Mouse (Mus musculus) olfactory bulb, adult 2 months (tissue): ENCODE data around the gene Hist1h2ao. TPM values are rescaled to one million over a fixed set of nuclear protein-coding genes. Genes with fewer than 3 reads are reported as not detected.
"Not testable (repeated sequence)": the region's sequence is repeated elsewhere in the genome, so short reads cannot be mapped to it uniquely, and the experiment has no call there.

Experiments used
- H3K27ac ChIP-seq: fragments of 200-500 bp; 2 replicates; pipeline ENCODE4 v1.5.1; 2012; ENCODE audit warnings: low read depth, low read length; ENCODE audit not compliant: insufficient read depth
- H3K4me1 ChIP-seq: fragments of 200-500 bp; 2 replicates; pipeline ENCODE4 v1.6.1; 2012; ENCODE audit warnings: low read length; ENCODE audit not compliant: control insufficient read depth, insufficient read depth
- H3K4me3 ChIP-seq: fragments of 200-500 bp; 2 replicates; pipeline ENCODE4 v1.5.1; 2012; ENCODE audit warnings: mild to moderate bottlenecking, low read depth, low read length, moderate library complexity; ENCODE audit not compliant: insufficient read depth
- CTCF ChIP-seq: fragments of 200-500 bp; IDR thresholded peaks from 2 replicates; pipeline ENCODE4 v1.5.1; 2012; ENCODE audit warnings: low read depth, mild to moderate bottlenecking, low read length, moderate library complexity; ENCODE audit not compliant: insufficient read depth
- POLR2A ChIP-seq: fragments of 200-500 bp; IDR thresholded peaks from 2 replicates; pipeline ENCODE4 v1.6.1; 2012; ENCODE audit warnings: mild to moderate bottlenecking, low read depth, low read length, moderate library complexity; ENCODE audit not compliant: insufficient read depth
- WGBS: fragments of 180-500 bp; shearing (Covaris S2); methylation state at CpG from one replicate; pipeline ENCODE4 v1.1.7; 2018; 5-methylcytosine and 5-hydroxymethylcytosine counted together
- polyA plus RNA-seq: library from polyadenylated mRNA; stranded (reverse); fragments of >200 nt; gene quantifications from 2 replicates; pipeline ENCODE4 v1.2.4, GENCODE M21; 2012; ENCODE audit warnings: low replicate concordance; ENCODE audit not compliant: missing spikeins, insufficient read depth, insufficient read length

The Hist1h2ao gene
- polyA plus RNA-seq, 1 experiment = not detected

DNA sequence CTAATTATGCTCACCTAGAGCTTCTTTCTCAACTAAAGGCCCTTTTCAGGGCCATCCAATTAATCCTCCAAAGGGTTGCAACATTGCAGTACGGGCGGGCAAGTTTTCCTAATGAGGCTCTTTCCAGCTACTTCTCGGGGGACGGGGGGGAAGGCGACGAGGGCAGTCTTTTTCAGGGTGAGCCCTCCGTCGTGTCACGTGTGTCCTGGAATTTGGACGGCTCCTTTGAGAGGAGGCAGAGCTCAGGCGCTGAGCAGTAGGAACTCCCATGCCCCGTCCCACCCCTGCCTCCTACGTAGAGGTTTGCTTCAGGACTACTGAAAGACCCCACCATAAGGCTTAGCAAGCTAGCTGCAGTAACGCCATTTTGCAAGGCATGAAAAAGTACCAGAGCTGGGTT is 1.8 kb downstream of the Hist1h2ao start:
- peak overlapping the region; percentile 29 for H3K4me3 ChIP-seq
- not testable (repeated sequence) for H3K27ac ChIP-seq, H3K4me1 ChIP-seq
- WGBS = under 1% methylated on average over 12 of the region's 14 CpGs

DNA sequence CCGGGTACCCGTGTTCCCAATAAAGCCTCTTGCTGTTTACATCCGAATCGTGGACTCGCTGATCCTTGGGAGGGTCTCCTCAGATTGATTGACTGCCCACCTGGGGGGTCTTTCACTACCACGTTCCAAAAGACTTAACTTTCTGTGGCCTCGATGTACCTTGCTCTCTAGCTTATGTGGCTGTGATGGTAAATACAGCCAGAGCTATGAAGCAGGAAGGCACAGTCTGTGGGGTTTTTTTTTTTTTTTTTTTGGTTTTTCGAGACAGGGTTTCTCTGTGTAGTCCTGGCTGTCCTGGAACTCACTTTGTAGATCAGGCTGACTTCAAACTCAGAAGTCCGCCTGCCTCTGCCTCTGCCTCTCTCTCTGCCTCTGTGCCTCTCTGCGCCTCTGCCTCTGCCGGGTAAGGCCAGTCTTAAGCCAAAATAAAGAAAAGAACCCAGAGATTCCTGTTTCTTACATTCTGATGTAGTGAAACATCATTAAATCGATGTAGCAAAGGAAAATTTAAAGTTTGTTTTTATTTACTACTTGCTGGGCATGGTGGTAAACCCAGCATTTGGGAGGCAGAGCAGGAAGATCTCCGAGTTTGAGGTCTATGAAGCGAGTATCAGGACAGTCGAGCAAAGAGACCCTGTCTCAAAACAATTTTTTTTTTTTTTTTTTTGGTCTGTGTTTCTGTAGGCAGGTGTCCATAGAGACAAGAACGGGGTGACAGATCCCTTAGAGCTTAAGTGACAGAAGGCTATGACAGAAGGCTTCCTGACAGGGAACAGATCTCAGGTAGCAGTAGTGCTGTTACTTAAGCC is 10.0 kb downstream of the Hist1h2ao start:
- WGBS = 62% methylated on average over 7 of the region's 16 CpGs
- not testable (repeated sequence) for H3K27ac ChIP-seq, H3K4me3 ChIP-seq, H3K4me1 ChIP-seq

DNA sequence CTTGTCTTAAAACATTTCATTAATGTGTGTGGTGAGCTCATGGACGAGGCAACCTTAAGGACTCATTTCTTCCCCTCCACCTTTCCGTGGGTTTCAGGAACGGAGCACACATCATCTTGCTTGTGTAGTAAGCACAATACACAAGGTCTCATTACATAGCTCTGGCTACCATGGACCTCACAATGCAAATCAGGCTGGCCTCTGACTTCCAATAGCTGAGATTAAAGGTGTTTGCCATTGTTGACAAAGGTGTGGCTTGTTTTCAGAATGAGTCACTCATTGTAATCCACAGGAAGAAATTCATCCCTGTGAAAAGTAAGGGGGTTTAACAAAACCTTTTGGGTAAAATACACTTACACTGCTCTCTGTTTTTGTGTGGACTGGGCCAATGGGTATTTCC is 18.2 kb downstream of the Hist1h2ao start:
- TF ChIP-seq POLR2A = no peak
- TF ChIP-seq CTCF = no peak
- Histone ChIP-seq H3K27ac (no peak overlapping the region), H3K4me1 (no peaks in the 10 kb centered on the region; the same call in 1 of the 2 replicates), H3K4me3 (no peak overlapping the region)
- 83% methylated on average over 3 of the region's 3 CpGs for WGBS

DNA sequence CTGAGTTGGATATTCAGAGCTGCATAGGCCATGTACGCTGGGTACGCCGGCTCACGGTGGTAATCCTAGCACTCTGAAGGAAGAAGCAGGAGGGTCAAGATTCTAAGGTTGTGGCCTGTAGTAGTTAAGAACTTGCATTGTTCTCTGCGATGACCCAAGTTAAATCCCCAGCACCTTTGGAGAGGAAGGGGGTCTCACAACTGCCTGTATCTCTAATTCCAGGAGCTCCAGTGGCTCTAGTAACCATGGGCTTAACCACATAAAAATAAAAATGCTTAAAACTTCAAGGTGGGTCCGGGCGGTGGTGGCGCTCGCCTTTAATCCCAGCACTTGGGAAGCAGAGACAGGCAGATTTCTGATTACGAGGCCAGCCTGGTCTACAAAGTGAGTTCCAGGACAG is 20.1 kb downstream of the Hist1h2ao start:
- Histone ChIP-seq H3K27ac (no peak overlapping the region), H3K4me1 (no peaks in the 10 kb centered on the region; the same call in 1 of the 2 replicates), H3K4me3 (no peak overlapping the region)
- 93% methylated on average over 10 of the region's 10 CpGs for WGBS
- TF ChIP-seq POLR2A (no peak), CTCF (no peak)

DNA sequence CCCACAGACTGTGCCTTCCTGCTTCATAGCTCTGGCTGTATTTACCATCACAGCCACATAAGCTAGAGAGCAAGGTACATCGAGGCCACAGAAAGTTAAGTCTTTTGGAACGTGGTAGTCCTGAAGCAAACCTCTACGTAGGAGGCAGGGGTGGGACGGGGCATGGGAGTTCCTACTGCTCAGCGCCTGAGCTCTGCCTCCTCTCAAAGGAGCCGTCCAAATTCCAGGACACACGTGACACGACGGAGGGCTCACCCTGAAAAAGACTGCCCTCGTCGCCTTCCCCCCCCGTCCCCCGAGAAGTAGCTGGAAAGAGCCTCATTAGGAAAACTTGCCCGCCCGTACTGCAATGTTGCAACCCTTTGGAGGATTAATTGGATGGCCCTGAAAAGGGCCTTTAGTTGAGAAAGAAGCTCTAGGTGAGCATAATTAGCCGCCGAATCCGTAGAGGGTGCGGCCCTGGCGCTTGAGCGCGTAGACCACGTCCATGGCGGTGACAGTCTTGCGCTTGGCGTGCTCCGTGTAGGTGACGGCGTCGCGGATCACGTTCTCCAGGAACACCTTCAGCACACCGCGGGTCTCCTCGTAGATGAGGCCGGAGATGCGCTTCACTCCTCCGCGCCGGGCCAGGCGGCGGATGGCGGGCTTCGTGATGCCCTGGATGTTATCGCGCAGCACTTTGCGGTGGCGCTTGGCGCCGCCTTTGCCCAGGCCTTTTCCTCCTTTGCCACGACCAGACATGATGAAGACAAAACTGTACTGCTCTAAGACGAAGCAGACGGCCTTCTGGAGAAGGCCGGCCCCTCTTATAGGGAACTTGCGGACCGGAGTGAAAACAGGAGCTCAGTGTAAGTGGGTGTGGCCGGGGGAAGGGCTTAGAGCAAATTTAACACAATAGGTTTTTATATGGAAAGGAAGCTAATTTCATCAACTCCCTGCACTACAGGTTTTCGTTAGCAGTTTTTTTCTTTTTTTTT is 21.4 kb downstream of the Hist1h2ao start, which contains the start of gene Hist1h4n:
Hist1h4n (minus strand) TSS at position 779 of the 977 bp plus-strand sequence.
- not testable (repeated sequence) for H3K27ac ChIP-seq, H3K4me1 ChIP-seq
- TF ChIP-seq POLR2A = 0 out of 2 replicates have a peak, but pooled peaks have one; percentile 42
- WGBS = 0% methylated on average over 26 of the region's 58 CpGs
- peak within 1 kb of the TSS; percentile 31 for H3K4me3 ChIP-seq

DNA sequence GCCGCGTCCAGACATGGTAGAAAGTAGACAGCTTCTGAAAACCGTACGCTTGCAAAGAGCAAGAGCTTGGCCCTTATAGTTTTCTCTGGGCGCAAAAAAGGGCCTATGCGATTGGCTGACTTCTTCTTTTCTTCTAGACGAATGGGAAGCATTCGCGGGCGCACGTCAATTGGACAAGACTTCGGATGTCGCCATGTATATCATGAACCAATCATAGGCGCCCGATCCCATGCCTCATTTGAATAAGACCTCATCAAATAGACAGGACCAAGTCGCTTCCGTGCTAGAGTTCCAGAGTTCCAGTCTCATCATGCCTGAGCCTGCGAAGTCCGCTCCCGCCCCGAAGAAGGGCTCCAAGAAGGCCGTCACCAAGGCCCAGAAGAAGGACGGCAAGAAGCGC is 23.2 kb downstream of the Hist1h2ao start, which contains the start of the genes Hist1h2ap and Hist1h2br:
Hist1h2ap (minus strand) TSS at position 47 of the 400 bp plus-strand sequence.
Hist1h2br (plus strand) TSS at position 283 of the 400 bp plus-strand sequence.
- WGBS = no CpG with 5 or more reads among the region's 24 CpGs
- not testable (repeated sequence) for H3K4me3 ChIP-seq, H3K27ac ChIP-seq, H3K4me1 ChIP-seq

DNA sequence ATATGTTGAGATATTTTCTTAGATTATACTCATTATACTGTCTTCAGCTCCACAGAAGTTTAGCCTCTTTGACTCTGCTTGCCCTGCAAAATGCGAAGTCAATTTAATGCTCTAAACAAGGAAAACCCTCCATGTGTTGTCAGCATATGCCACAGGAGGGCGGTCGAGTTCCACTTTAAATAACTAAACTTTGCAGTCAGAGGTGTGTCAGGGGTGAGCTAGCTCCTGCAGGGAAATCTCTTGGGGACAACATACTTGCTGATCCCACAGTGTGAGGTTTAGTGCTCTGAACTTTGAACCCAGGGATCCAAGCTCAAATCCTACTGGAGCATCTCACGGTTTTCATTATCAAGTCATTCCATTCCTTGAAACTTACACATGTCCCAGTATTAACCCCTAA is 30.2 kb downstream of the Hist1h2ao start:
- not testable (repeated sequence) for H3K4me3 ChIP-seq, H3K27ac ChIP-seq, H3K4me1 ChIP-seq
- no CpG with 5 or more reads among the region's 4 CpGs for WGBS

DNA sequence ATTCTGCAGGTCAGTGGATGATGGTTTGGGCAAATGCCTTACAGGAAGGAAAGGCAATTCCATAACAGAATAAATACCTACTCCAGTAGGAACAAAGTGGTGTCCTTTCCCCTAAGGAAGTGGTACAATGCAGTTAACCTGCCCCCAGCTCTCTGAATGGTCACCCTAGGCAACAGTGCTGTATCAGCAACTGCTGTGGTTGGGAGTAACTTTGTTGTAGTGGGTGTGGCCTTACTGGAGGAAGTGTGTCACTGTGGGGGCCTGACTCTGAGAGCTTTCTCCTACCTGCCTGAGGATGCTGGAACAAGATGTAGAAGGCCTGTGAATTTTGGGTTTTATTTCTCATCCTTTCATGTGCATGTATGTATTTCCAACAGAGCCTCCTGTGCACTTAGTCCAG is 36.1 kb downstream of the Hist1h2ao start:
- not testable (repeated sequence) for H3K4me1 ChIP-seq, H3K27ac ChIP-seq, H3K4me3 ChIP-seq

DNA sequence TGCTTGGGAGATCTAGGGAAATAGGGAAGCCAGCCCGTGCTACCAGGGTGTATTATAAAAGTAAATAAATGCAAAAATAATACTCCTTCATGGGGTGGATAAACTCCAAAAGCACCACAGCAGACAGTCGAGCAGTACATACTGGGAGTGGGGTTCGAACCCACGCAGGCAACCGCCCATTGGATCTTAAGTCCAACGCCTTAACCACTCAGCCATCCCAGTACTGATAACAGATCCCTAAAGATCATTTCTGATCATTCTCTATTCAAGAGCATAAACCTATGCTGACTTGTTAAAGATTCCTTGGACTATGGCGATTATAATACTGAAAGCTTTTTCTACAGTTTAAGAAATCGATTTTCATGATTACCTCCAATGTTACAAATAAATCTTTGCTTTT is 37.6 kb downstream of the Hist1h2ao start:
- 42% methylated on average over 8 of the region's 8 CpGs for WGBS
- no peak overlapping the region for H3K4me3 ChIP-seq

DNA sequence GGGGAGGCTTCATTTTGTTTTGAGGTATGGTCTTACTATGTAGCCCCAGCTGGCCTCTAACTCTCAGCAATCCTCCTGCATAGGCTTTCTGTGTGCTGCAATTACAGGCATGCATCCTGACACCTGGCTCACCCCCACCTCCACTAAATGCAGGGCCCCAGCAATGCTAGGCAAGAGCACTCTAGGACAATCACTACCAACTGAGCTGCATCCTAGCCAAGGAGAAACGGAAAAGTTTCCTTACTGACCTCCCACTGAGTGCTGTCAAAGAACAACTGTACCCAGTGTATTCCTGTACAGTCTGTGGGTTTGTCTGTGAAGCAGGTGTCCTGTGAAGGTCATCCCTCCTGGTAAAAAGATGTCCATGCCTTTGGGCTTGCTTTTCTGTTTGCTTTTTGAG is 40.4 kb downstream of the Hist1h2ao start:
- H3K4me3 ChIP-seq, H3K27ac ChIP-seq, H3K4me1 ChIP-seq: not testable (repeated sequence)
- 58% methylated on average over 1 of the region's 1 CpGs for WGBS

More for the DNA sequence above, 37.6 kb downstream of the Hist1h2ao start:
- Histone ChIP-seq H3K4me1 (no peaks in the 10 kb centered on the region), H3K27ac (no peak overlapping the region)
- TF ChIP-seq POLR2A = no peak
- TF ChIP-seq CTCF = no peak
